Mouse (Mus musculus) ES-E14 (cell line): ENCODE measurements at regions not wholly inside any gene's neighbourhood (a gene's known extent, or its start where the extent isn't known, plus 50 kb on each side); places are given as distances from the start of the nearest gene placed in this dataset.

Experiments
- CHD2 ChIP-seq: IDR thresholded peaks from 2 replicates; pipeline ENCODE4 v1.6.1; 2014; ENCODE audit warnings: mild to moderate bottlenecking, low read depth, low read length, inconsistent platforms
- HCFC1 ChIP-seq: IDR thresholded peaks from 2 replicates; pipeline ENCODE4 v1.6.1; 2012; ENCODE audit warnings: low read length, inconsistent platforms, borderline replicate concordance; ENCODE audit not compliant: insufficient read depth
- MAFK ChIP-seq: IDR thresholded peaks from 2 replicates; pipeline ENCODE4 v1.6.1; 2014; ENCODE audit warnings: mild to moderate bottlenecking, low read depth, low read length, inconsistent platforms; ENCODE audit not compliant: insufficient read depth
- ZC3H11A ChIP-seq: IDR thresholded peaks from 2 replicates; pipeline ENCODE4 v1.6.1; 2012; ENCODE audit warnings: low read depth, mild to moderate bottlenecking, inconsistent platforms, low read length, borderline replicate concordance
- ZNF384 ChIP-seq: IDR thresholded peaks from 2 replicates; pipeline ENCODE4 v1.6.1; 2012; ENCODE audit warnings: low read depth, low read length, inconsistent platforms

DNA sequence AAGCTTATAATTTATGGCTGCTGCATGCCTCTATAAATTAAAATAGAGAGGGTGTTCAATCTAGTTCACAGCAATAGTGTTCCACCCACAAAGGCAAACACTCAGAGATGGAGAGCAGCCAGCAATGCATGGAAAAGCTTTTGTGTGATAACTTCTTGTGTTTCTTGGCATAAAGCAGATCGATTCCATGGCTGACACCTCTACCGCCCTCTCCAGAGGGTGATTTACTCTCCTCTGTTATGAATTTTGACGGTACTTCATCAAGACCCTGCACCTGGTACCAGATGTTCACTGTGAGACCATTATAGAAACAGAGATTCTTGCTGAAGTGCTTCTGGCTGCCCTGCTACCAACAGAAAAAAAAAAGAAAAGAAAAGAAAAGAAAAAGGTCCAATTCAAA lies 54.1 kb upstream of the Btc start:
- no peak for TF ChIP-seq ZNF384
- no peak for TF ChIP-seq MAFK
- no peak for TF ChIP-seq ZC3H11A
- no peak for TF ChIP-seq CHD2
- no peak for TF ChIP-seq HCFC1
